Mouse (Mus musculus) heart, postnatal 0 days (tissue): ENCODE measurements at regions not wholly inside any gene's neighbourhood (a gene's known extent, or its start where the extent isn't known, plus 50 kb on each side); places are given as distances from the start of the nearest gene placed in this dataset.

Experiments used
- CTCF ChIP-seq: IDR thresholded peaks from 2 replicates; pipeline ENCODE4 v1.5.1; 2016; ENCODE audit warnings: antibody characterized with exemption, control low read depth, low read depth
- EP300 ChIP-seq: IDR thresholded peaks from 2 replicates; pipeline ENCODE4 v1.6.1; 2016; ENCODE audit warnings: antibody characterized with exemption, low read depth

DNA sequence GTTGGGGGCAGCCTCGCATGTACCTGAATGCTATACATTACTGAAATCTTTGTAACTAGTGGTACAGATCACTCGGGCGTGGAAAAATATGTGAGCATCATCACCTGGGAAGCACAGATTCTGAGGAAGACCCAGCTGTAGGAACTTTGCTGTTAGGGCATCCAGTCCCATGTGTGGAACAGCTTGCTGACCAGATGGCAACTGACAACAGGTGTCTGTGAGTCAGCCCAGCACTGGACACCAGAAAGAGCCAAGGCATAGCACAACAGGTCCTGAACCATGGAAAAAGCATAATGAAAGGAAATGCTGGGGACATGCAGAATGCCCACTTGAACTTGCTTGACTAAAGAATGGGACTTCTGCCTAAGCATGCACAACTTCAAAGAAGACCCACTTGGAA is 115.3 kb upstream of the Igf1 start:
- no peak for TF ChIP-seq CTCF
- no peak for TF ChIP-seq EP300
